Mouse (Mus musculus) neural tube, embryonic 15.5 days (tissue): ENCODE measurements at regions not wholly inside any gene's neighbourhood (a gene's known extent, or its start where the extent isn't known, plus 50 kb on each side); places are given as distances from the start of the nearest gene placed in this dataset.
A peak's percentile ranks its signal among the peaks of the same experiment; 100 is the strongest.

Experiments
- ATAC-seq: fragments of 200-750 bp; cut with Nextera tagmentation; 2 replicates; pipeline ENCODE4 v1.8.0; 2017; ENCODE audit warnings: mild to moderate bottlenecking, moderate TSS enrichment, moderate library complexity; ENCODE audit not compliant: low FRiP score
- H3K27ac ChIP-seq: fragments of 300-500 bp; sonication (generic); replicated peaks from 2 replicates; pipeline ENCODE4 v1.5.1; 2015; ENCODE audit warnings: mild to moderate bottlenecking, inconsistent platforms
- H3K27me3 ChIP-seq: fragments of 300-500 bp; sonication (generic); replicated peaks from 2 replicates; pipeline ENCODE4 v1.6.1; 2015; ENCODE audit warnings: inconsistent platforms
- H3K36me3 ChIP-seq: fragments of 300-500 bp; sonication (generic); 2 replicates; pipeline ENCODE4 v1.6.1; 2015; ENCODE audit warnings: inconsistent platforms
- H3K4me1 ChIP-seq: fragments of 300-500 bp; sonication (generic); 2 replicates; pipeline ENCODE4 v1.6.1; 2015; ENCODE audit warnings: inconsistent platforms
- H3K4me2 ChIP-seq: fragments of 300-500 bp; sonication (generic); 2 replicates; pipeline ENCODE4 v1.6.1; 2015; ENCODE audit warnings: inconsistent platforms, mild to moderate bottlenecking, moderate library complexity
- H3K4me3 ChIP-seq: fragments of 300-500 bp; sonication (generic); replicated peaks from 2 replicates; pipeline ENCODE4 v1.5.1; 2015; ENCODE audit warnings: mild to moderate bottlenecking, inconsistent platforms
- H3K9ac ChIP-seq: fragments of 300-500 bp; sonication (generic); replicated peaks from 2 replicates; pipeline ENCODE4 v1.6.1; 2015; ENCODE audit warnings: mild to moderate bottlenecking, inconsistent platforms
- H3K9me3 ChIP-seq: fragments of 300-500 bp; sonication (generic); replicated peaks from 2 replicates; pipeline ENCODE4 v1.6.1; 2016; ENCODE audit warnings: inconsistent platforms
- WGBS: fragments of 180-500 bp; shearing (Covaris S2); methylation state at CpG from one replicate; pipeline ENCODE4 v1.1.7; 2015; ENCODE audit warnings: mixed read lengths; 5-methylcytosine and 5-hydroxymethylcytosine counted together

DNA sequence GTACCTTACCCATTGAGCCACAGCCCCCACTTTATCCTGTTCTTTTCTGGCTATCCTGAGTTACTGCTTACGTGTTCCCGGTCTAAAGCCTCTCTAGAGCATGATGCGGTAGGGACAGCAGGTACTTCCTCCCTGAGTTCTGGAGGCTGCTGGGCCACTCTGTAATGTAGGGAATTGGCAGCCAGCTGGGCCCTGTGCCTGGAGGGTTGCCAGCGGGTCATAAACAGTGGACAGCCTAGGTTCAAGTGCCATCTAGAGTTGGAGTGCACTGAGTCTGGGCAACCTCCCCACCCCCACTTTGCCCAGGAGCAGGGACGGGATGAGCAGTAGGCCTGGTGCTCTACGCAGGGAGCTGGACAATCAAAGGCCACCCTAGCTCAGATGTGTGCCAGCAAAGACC lies 81.5 kb upstream of the Podxl start:
- peaks cover 12% of the 10 kb centered on the region for H3K4me1 ChIP-seq
- no peaks in the 10 kb centered on the region for H3K9me3 ChIP-seq
- no peak overlapping the region for H3K4me3 ChIP-seq
- 91% methylated on average over 6 of the region's 6 CpGs for WGBS
- no peak overlapping the region for H3K9ac ChIP-seq
- no peaks in the 10 kb centered on the region for H3K27me3 ChIP-seq
- no peaks in the 10 kb centered on the region for H3K36me3 ChIP-seq
- H3K4me2 ChIP-seq, result no peak overlapping the region
- no peak for ATAC-seq
- no peak overlapping the region for H3K27ac ChIP-seq

GRCm38 (mm10) chr6:31644504-31644903 lies 80.7 kb upstream of the Podxl start:
- 76% methylated on average over 5 of the region's 5 CpGs for WGBS
- Histone ChIP-seq H3K27ac (no peak overlapping the region), H3K9ac (no peak overlapping the region), H3K4me3 (no peak overlapping the region), H3K4me1 (peaks cover 12% of the 10 kb centered on the region), H3K9me3 (no peaks in the 10 kb centered on the region), H3K36me3 (no peaks in the 10 kb centered on the region), H3K27me3 (no peaks in the 10 kb centered on the region), H3K4me2 (no peak overlapping the region)
- ATAC-seq, result no peak

- Histone ChIP-seq H3K9me3 (no peaks in the 10 kb centered on the region), H3K4me1 (peaks cover 19% of the 10 kb centered on the region), H3K27me3 (no peaks in the 10 kb centered on the region), H3K4me2 (peak overlapping the region; percentile 17; the same call in 1 of the 2 replicates), H3K9ac (no peak overlapping the region), H3K27ac (0 out of 2 replicates have a peak overlapping the region, but pooled peaks have one; percentile 5), H3K36me3 (no peaks in the 10 kb centered on the region), H3K4me3 (no peak overlapping the region)
- WGBS, result 29% methylated on average over 13 of the region's 13 CpGs
- ATAC-seq, result 0 out of 2 replicates have a peak, but pooled peaks have one; percentile 6
Observed at GRCm38 (mm10) chr6:31642451-31642942, 78.7 kb upstream of the Podxl start.

DNA sequence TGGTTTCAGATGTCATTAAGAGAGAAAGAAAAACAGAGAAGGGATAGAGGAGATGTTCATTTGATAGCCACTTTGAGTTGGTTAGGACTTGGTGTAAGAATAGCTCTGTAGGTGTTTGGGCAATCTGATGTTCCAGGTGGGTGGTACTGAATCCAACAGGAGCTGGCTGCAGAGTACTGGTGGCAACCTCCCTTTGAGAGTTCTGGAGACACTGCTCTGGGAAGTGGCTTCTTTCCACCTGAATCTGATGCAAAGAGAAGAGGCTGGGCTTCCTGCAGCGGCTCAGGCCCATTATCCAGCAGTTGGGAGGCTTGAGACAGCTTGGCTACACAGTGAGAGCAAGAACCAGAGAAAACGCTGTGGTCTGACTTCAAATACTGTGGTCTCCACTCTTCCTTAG lies 77.0 kb upstream of the Podxl start:
- Histone ChIP-seq H3K9ac (no peak overlapping the region), H3K4me3 (no peak overlapping the region), H3K27ac (no peak overlapping the region), H3K9me3 (no peaks in the 10 kb centered on the region), H3K27me3 (no peaks in the 10 kb centered on the region), H3K4me1 (peaks cover 16% of the 10 kb centered on the region), H3K4me2 (no peak overlapping the region), H3K36me3 (no peaks in the 10 kb centered on the region)
- 60% methylated on average over 2 of the region's 2 CpGs for WGBS
- ATAC-seq, result no peak

GRCm38 (mm10) chr6:31639460-31639859 lies 75.7 kb upstream of the Podxl start:
- H3K4me3 ChIP-seq, result no peak overlapping the region
- no peak overlapping the region for H3K27ac ChIP-seq
- 25% methylated on average over 2 of the region's 2 CpGs for WGBS
- ATAC-seq, result peak; percentile 64; the same call in 1 of the 2 replicates
- no peaks in the 10 kb centered on the region for H3K36me3 ChIP-seq
- H3K4me1 ChIP-seq, result peaks cover 16% of the 10 kb centered on the region
- no peak overlapping the region for H3K9ac ChIP-seq
- H3K9me3 ChIP-seq, result no peaks in the 10 kb centered on the region
- H3K27me3 ChIP-seq, result no peaks in the 10 kb centered on the region
- H3K4me2 ChIP-seq, result no peak overlapping the region

DNA sequence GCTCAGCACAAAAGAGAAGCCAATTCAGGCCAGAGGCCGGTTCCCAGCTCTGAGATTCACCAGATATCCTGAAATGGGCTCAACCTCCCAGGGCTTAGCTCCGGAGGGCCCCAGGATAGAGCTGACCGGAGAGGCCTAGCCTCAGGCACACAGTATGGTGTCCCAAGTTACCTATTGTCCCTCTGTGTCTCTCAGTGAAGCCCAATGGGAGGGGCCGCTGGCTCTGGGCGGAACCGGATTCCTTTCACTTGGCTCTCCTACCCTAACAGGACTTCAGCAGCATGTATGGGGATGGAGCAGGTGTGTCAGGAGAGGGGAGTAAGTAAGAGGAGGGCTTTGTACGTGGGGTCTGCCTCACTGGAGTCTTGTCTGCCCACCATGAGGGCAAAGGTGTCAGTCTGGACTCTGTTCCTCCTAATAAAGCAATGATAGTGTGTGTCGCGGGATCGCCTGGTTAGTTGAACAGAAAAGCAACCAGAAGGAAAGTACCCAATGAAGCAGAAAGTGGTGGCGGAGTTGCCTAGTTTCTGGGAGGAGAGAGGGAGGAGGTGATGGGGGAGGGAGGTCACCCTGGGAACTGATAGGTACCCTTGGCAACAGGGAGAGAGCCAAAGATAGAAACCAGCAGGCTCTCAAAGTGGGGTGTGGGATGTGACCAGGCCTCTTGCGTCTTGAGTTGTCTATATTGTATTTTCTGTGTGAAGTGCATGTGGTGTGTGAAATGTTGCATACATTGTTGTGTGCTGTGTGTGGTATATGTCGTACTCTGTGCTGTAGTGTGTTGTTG lies 74.8 kb upstream of the Podxl start:
- no peak overlapping the region for H3K4me2 ChIP-seq
- H3K36me3 ChIP-seq, result no peaks in the 10 kb centered on the region
- ATAC-seq, result peak; percentile 21; the same call in 1 of the 2 replicates
- H3K9ac ChIP-seq, result no peak overlapping the region
- H3K4me1 ChIP-seq, result peaks cover 16% of the 10 kb centered on the region
- H3K27ac ChIP-seq, result no peak overlapping the region
- H3K4me3 ChIP-seq, result no peak overlapping the region
- 50% methylated on average over 13 of the region's 13 CpGs for whole genome bisulfite sequencing
- H3K27me3 ChIP-seq, result no peaks in the 10 kb centered on the region
- no peaks in the 10 kb centered on the region for H3K9me3 ChIP-seq

- Histone ChIP-seq H3K9ac (no peak overlapping the region), H3K4me2 (no peak overlapping the region), H3K27me3 (no peaks in the 10 kb centered on the region), H3K36me3 (no peaks in the 10 kb centered on the region), H3K4me1 (peaks cover 12% of the 10 kb centered on the region), H3K27ac (no peak overlapping the region), H3K9me3 (no peaks in the 10 kb centered on the region), H3K4me3 (no peak overlapping the region)
- ATAC-seq, result no peak
- 22% methylated on average over 16 of the region's 16 CpGs for WGBS
Observed at GRCm38 (mm10) chr6:31637371-31638052, 73.7 kb upstream of the Podxl start.

- no peaks in the 10 kb centered on the region for H3K9me3 ChIP-seq
Observed at GRCm38 (mm10) chr6:31636954-31637353, 73.2 kb upstream of the Podxl start.

DNA sequence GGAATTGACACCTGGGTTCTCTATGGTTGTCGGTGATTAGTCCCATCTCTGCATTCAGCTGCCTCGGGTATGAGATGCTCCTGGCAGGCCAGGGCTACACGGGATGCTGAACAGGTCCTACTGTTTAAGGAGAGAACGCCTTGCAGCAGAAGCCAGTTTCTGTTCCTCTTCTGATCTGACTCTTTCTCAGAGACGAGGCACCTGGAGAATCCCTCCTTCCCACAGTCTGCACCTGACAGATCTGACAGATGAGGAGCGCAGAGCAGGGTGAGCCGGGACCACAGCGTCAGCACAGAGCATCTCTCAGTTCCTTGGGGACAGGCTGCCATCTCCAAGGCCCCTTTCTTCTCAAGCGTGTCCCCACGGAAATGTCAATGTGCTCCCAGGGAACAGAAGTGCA lies 68.7 kb upstream of the Podxl start:
- Histone ChIP-seq H3K4me1 (peaks cover 4% of the 10 kb centered on the region; the same call in 1 of the 2 replicates), H3K9me3 (no peaks in the 10 kb centered on the region), H3K9ac (no peak overlapping the region), H3K4me3 (no peak overlapping the region), H3K27me3 (no peaks in the 10 kb centered on the region), H3K36me3 (no peaks in the 10 kb centered on the region), H3K4me2 (no peak overlapping the region), H3K27ac (no peak overlapping the region)
- 72% methylated on average over 10 of the region's 10 CpGs for WGBS
- ATAC-seq, result no peak

More at GRCm38 (mm10) chr6:31636954-31637353, 73.2 kb upstream of the Podxl start:
- Histone ChIP-seq H3K27ac (no peak overlapping the region), H3K4me1 (peaks cover 11% of the 10 kb centered on the region), H3K27me3 (no peaks in the 10 kb centered on the region), H3K4me2 (no peak overlapping the region), H3K36me3 (no peaks in the 10 kb centered on the region), H3K9ac (no peak overlapping the region), H3K4me3 (no peak overlapping the region)
- WGBS, result 14% methylated on average over 9 of the region's 9 CpGs
- no peak for ATAC-seq

- H3K9ac ChIP-seq, result no peak overlapping the region
- no peak overlapping the region for H3K4me2 ChIP-seq
- H3K9me3 ChIP-seq, result no peaks in the 10 kb centered on the region
- no peaks in the 10 kb centered on the region for H3K4me1 ChIP-seq
- no peaks in the 10 kb centered on the region for H3K27me3 ChIP-seq
- no peaks in the 10 kb centered on the region for H3K36me3 ChIP-seq
- H3K4me3 ChIP-seq, result no peak overlapping the region
- no peak for ATAC-seq
- WGBS, result 68% methylated on average over 4 of the region's 4 CpGs
- no peak overlapping the region for H3K27ac ChIP-seq
Observed at GRCm38 (mm10) chr6:31630009-31630408, 66.2 kb upstream of the Podxl start.

DNA sequence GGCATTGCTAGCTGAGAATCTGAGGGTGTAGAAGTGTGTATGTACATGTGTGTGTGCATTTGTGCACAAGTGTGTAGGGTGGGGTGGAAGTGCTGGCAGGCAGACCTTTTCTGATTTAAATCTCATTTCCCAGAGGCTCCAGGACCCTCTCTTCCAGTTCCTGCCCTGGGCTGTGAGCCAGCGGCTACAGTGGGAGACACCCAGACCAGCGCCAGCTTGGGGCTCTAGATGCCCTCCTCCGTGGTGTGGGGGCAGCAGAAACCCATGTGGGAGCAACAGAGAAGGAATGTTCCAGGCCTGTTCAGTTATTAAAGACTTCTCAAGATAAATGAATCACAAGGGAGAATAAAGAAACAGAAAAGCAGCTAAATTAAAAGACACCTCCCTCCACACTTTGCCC lies 64.1 kb upstream of the Podxl start:
- no peak overlapping the region for H3K4me2 ChIP-seq
- H3K27me3 ChIP-seq, result no peaks in the 10 kb centered on the region
- 74% methylated on average over 3 of the region's 3 CpGs for WGBS
- H3K4me3 ChIP-seq, result no peak overlapping the region
- H3K27ac ChIP-seq, result no peak overlapping the region
- no peaks in the 10 kb centered on the region for H3K4me1 ChIP-seq
- no peak for ATAC-seq
- no peaks in the 10 kb centered on the region for H3K36me3 ChIP-seq
- H3K9me3 ChIP-seq, result no peaks in the 10 kb centered on the region
- H3K9ac ChIP-seq, result no peak overlapping the region

GRCm38 (mm10) chr6:31625055-31625454 lies 61.3 kb upstream of the Podxl start:
- ATAC-seq, result no peak
- Histone ChIP-seq H3K9ac (no peak overlapping the region), H3K4me1 (no peaks in the 10 kb centered on the region), H3K27ac (no peak overlapping the region), H3K4me3 (no peak overlapping the region), H3K4me2 (no peak overlapping the region), H3K36me3 (no peaks in the 10 kb centered on the region), H3K27me3 (no peaks in the 10 kb centered on the region), H3K9me3 (no peaks in the 10 kb centered on the region)
- 92% methylated on average over 2 of the region's 2 CpGs for WGBS
